Mouse (Mus musculus): ENCODE measurements around the gene Snx15. TPM values are rescaled to one million over a fixed set of nuclear protein-coding genes. Genes with fewer than 3 reads are reported as not detected.

Gene Snx15
- 10 to 100 TPM in 24 of 26 experiments, 1 to 10 TPM in 2; 5.6 to 97.0 (median 55.0) TPM for total RNA-seq (2018; cell fraction: chromatin; rRNA removed)
- 10 to 100 TPM; 24.8 to 48.8 (median 38.4) TPM for total RNA-seq (2018; cell fraction: cytosol; rRNA removed)
- total RNA-seq (2018; cell fraction: nucleus; rRNA removed): 10 to 100 TPM in 25 of 26 experiments, 1 to 10 TPM in 1; 9.1 to 77.4 (median 46.5) TPM
- polyA plus RNA-seq (2018): 28.8 to 41.8 TPM (median 33.8 TPM) in 3 replicates

DNA sequence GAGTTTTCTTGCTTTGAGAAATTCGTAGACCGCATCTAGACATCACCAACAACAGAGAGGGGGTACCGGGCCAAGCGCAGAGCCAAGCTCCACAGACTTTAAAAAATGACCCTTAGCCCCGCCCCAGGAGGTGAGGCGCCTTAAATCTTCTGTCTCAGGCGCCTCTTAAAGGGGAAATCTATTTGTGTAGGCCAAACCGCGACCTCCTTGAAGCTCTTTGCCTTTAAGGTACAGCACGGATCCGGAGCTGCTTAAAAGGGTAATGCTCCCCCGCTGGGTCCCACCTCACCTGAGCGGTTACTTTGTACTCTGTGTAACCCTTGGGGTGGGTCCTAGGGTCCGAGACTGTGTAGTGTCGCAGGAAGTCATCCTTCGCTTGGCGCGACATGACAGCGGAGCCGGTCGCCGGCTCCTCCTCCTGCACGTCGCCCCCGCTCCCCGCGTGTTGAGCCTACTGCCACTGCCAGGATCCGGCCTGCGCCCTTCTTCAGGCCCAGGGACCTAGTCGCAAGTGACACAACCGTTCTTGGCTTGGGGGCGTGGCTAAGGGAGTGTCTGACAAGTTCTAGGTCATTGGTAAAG lies at the start of gene Snx15:
Gene Snx15, minus strand, starts transcription at position 545 of the 582 bp plus-strand sequence.
- Histone ChIP-seq H3K27ac (peak within 1 kb of the TSS; percentile 81), H3K4me3 (ENCODE audit: inconsistent target) (peak within 1 kb of the TSS; percentile 67), H3K79me2 (ENCODE audit: inconsistent target) (peaks cover 6% of the 10 kb centered on the region; the same call in 1 of the 2 replicates), H3K36me3 (ENCODE audit: inconsistent target) (0 out of 2 replicates have a peak, but pooled peaks cover 7% of the 10 kb centered on the region)
- under 1% methylated on average over 32 of the region's 32 CpGs for WGBS (ENCODE audit: missing documents)

DNA sequence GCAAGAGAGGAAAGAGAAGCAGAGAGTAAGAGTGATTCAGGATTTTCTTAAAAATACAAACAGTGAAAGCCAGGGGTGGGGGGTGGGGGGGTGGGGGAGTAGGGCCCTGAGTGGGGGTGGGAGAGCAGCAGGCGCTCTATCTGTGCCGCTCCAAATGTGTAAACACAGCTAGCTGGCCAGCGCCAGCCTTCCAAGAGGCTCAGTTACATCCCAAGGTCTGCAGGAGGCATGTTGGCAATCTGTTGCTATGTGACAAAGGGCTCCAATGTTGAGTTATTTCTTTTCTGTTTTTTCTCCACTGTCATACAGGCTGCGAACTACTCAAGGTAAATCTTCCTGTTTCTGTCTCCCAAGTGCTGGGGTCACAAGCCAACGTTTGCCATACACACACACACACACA lies 46.7 kb upstream of the Snx15 start:
- WGBS (ENCODE audit: missing documents): 74% methylated on average over 4 of the region's 5 CpGs
- no peaks in the 10 kb centered on the region for H3K79me2 ChIP-seq (ENCODE audit: inconsistent target)
- no peak overlapping the region for H3K4me3 ChIP-seq (ENCODE audit: inconsistent target)
- no peak overlapping the region for H3K27ac ChIP-seq
- H3K36me3 ChIP-seq (ENCODE audit: inconsistent target): peaks cover 10% of the 10 kb centered on the region; the same call in 1 of the 2 replicates

DNA sequence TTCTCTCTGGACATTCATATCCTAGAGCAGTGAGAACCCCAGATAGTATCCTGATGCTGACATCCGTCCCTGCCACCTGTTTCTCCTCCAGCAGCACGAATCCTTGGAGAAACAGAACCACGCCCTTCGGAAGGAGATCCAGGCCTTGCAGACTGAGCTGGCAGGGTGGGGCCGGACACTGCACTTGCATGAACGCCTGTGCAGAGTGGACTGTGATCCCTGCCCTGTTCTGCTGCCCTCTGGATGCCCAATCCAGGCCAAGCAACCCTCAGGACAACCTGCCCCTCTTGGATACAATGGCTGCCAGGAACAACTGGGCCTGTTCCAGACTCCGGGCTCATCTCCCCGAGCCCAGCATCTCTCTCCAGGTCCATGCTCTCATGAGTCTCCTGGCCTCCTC lies 43.1 kb upstream of the Snx15 start:
- 96% methylated on average over 8 of the region's 8 CpGs for WGBS (ENCODE audit: missing documents)
- Histone ChIP-seq H3K36me3 (ENCODE audit: inconsistent target) (peaks cover 18% of the 10 kb centered on the region; the same call in 1 of the 2 replicates), H3K79me2 (ENCODE audit: inconsistent target) (no peaks in the 10 kb centered on the region; the same call in 1 of the 2 replicates), H3K27ac (no peak overlapping the region), H3K4me3 (ENCODE audit: inconsistent target) (no peak overlapping the region)

DNA sequence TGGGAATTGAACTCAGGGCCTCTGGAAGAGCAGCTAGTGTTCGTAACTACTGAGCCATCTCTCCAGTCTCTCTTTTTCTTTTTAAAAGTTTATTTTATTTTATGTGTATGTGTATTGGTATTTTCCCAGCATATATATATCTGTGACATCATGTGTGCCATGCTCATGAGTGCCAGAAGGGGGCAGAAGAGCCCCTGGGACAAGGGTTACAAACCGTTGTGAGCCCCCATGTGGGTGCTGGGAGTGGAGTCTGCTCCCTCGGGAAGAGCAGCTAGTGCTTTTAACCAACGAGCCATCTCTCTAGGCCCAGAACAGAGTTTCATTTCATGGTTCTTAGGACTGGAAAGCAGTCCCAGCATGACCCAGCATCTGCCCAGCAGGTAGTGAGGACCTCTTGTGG lies 38.6 kb upstream of the Snx15 start:
- H3K79me2 ChIP-seq (ENCODE audit: inconsistent target): peaks cover 9% of the 10 kb centered on the region; the same call in 1 of the 2 replicates
- H3K36me3 ChIP-seq (ENCODE audit: inconsistent target): peaks cover 17% of the 10 kb centered on the region; the same call in 1 of the 2 replicates
- WGBS (ENCODE audit: missing documents): 93% methylated on average over 4 of the region's 4 CpGs
- no peak overlapping the region for H3K4me3 ChIP-seq (ENCODE audit: inconsistent target)
- H3K27ac ChIP-seq: no peak overlapping the region

- Histone ChIP-seq H3K27ac (peak overlapping the region; percentile 24), H3K36me3 (ENCODE audit: inconsistent target) (peaks cover 8% of the 10 kb centered on the region; the same call in 1 of the 2 replicates), H3K79me2 (ENCODE audit: inconsistent target) (peaks cover 9% of the 10 kb centered on the region; the same call in 1 of the 2 replicates), H3K4me3 (ENCODE audit: inconsistent target) (peak overlapping the region; percentile 31)
- WGBS (ENCODE audit: missing documents): 45% methylated on average over 10 of the region's 10 CpGs
Measured at GRCm38 (mm10) chr19:6163872-6164547, 35.9 kb upstream of the Snx15 start.

- Histone ChIP-seq H3K79me2 (ENCODE audit: inconsistent target) (no peaks in the 10 kb centered on the region), H3K36me3 (ENCODE audit: inconsistent target) (no peaks in the 10 kb centered on the region), H3K4me3 (ENCODE audit: inconsistent target) (no peak overlapping the region), H3K27ac (peak overlapping the region; percentile 28)
- 4% methylated on average over 6 of the region's 6 CpGs for WGBS (ENCODE audit: missing documents)
Measured at GRCm38 (mm10) chr19:6157220-6157619, 29.1 kb upstream of the Snx15 start.

- H3K27ac ChIP-seq: peak overlapping the region; percentile 28; the same call in 1 of the 2 replicates
- H3K4me3 ChIP-seq (ENCODE audit: inconsistent target): no peak overlapping the region
- WGBS (ENCODE audit: missing documents): 95% methylated on average over 8 of the region's 8 CpGs
- no peaks in the 10 kb centered on the region for H3K36me3 ChIP-seq (ENCODE audit: inconsistent target)
- H3K79me2 ChIP-seq (ENCODE audit: inconsistent target): no peaks in the 10 kb centered on the region
Measured at GRCm38 (mm10) chr19:6156372-6156771, 28.3 kb upstream of the Snx15 start.

- H3K79me2 ChIP-seq (ENCODE audit: inconsistent target): no peaks in the 10 kb centered on the region
- H3K4me3 ChIP-seq (ENCODE audit: inconsistent target): no peak overlapping the region
- 92% methylated on average over 9 of the region's 9 CpGs for WGBS (ENCODE audit: missing documents)
- H3K27ac ChIP-seq: no peak overlapping the region
- no peaks in the 10 kb centered on the region for H3K36me3 ChIP-seq (ENCODE audit: inconsistent target)
Measured at GRCm38 (mm10) chr19:6155174-6155573, 27.1 kb upstream of the Snx15 start.

- H3K4me3 ChIP-seq (ENCODE audit: inconsistent target): no peak overlapping the region
- WGBS (ENCODE audit: missing documents): 85% methylated on average over 5 of the region's 5 CpGs
Measured at GRCm38 (mm10) chr19:6144842-6145241, 16.7 kb upstream of the Snx15 start.

DNA sequence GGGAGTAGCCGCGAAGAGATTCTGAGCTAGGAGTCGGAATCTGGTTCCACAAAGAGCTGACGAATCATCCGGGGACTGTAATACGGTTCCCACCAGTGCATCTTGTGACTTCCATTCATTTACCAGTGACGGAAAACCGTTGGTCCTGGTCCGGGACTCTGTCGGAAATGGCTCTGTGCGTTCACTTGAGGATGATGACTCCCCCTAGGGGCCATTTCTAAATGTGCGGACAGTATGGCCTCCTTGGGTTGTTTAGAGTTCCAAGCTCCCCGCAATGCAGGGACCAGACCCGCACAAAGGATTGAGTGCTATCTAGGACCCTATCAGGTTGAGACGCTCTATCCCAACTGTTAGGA lies 13.3 kb upstream of the Snx15 start, which contains the start of gene Arl2:
Gene Arl2, minus strand, starts transcription at position 155 of the 356 bp plus-strand sequence.
- Histone ChIP-seq H3K36me3 (ENCODE audit: inconsistent target) (no peaks in the 10 kb centered on the region), H3K4me3 (ENCODE audit: inconsistent target) (peak within 1 kb of the TSS; percentile 49), H3K79me2 (ENCODE audit: inconsistent target) (no peaks in the 10 kb centered on the region), H3K27ac (peak within 1 kb of the TSS; percentile 92)
- 4% methylated on average over 15 of the region's 15 CpGs for WGBS (ENCODE audit: missing documents)

More at GRCm38 (mm10) chr19:6144842-6145241, 16.7 kb upstream of the Snx15 start:
- H3K79me2 ChIP-seq (ENCODE audit: inconsistent target): no peaks in the 10 kb centered on the region
- no peak overlapping the region for H3K27ac ChIP-seq
- no peaks in the 10 kb centered on the region for H3K36me3 ChIP-seq (ENCODE audit: inconsistent target)

DNA sequence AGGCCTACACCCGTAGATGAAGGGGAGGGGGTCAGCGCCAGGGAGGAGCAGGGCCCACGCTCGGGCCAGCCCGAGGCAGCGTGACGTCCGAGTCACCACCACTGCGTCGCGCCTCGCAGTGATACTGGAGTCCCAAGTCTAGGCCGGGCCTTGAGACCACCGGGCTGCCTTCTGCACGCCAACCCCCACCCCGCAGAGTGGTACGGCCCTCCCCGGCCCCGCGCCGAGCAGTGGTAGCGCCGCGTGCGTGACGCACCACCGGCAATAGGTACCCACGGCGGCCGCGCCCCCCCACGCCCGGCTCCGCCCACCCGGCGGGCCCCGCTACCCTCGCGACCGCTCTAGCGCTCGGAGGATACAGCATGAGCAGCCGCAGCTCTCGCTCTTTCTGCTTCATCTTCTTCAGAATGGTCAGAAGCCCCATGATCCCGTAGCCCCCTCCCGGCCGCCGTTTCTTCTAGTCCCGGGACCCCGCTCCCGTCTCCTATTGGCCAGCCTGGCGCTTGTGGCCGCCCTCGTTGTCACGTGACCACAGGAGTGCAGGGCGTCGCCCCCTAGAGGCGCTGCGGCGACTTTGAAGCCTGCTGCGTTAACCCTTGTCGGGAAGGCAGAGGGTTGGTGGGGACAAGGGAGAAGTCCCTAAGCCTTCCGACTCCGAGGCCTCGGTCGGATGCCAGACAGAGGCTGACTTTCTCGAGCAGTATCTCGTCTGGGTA lies 12.7 kb upstream of the Snx15 start, which contains the start of gene Batf2:
Gene Batf2, plus strand, starts transcription at position 306 of the 716 bp plus-strand sequence.
- peak within 1 kb of the TSS; percentile 92 for H3K27ac ChIP-seq
- H3K36me3 ChIP-seq (ENCODE audit: inconsistent target): no peaks in the 10 kb centered on the region
- H3K79me2 ChIP-seq (ENCODE audit: inconsistent target): no peaks in the 10 kb centered on the region
- 1% methylated on average over 64 of the region's 68 CpGs for WGBS (ENCODE audit: missing documents)
- peak within 1 kb of the TSS; percentile 49 for H3K4me3 ChIP-seq (ENCODE audit: inconsistent target)

GRCm38 (mm10) chr19:6140374-6140677 lies 12.2 kb upstream of the Snx15 start:
- Histone ChIP-seq H3K4me3 (ENCODE audit: inconsistent target) (peak overlapping the region; percentile 49), H3K79me2 (ENCODE audit: inconsistent target) (no peaks in the 10 kb centered on the region), H3K36me3 (ENCODE audit: inconsistent target) (no peaks in the 10 kb centered on the region), H3K27ac (peak overlapping the region; percentile 40)
- 3% methylated on average over 16 of the region's 16 CpGs for WGBS (ENCODE audit: missing documents)

DNA sequence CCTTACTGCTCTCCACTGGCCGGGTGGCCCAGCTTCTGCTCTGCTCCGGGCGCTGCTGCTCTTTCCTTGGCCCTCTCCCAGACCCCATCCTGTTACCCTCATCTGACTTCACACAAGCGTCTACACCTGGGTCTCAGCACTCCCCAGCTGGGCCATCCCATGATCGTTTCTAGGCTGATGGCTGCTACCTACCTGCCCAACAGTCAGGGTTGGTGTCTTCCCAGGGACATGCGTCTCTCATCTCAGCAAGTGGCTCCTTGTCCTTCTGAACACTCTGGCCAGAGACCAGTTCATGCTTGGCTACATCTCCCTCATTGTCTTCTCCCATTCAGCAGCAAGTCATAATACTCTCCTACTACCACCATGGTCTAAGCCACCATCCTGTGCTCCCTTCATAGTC lies 11.6 kb upstream of the Snx15 start:
- 92% methylated on average over 6 of the region's 6 CpGs for WGBS (ENCODE audit: missing documents)
- peak overlapping the region; percentile 49; the same call in 1 of the 2 replicates for H3K4me3 ChIP-seq (ENCODE audit: inconsistent target)
- H3K79me2 ChIP-seq (ENCODE audit: inconsistent target): no peaks in the 10 kb centered on the region
- H3K27ac ChIP-seq: no peak overlapping the region
- no peaks in the 10 kb centered on the region for H3K36me3 ChIP-seq (ENCODE audit: inconsistent target)

DNA sequence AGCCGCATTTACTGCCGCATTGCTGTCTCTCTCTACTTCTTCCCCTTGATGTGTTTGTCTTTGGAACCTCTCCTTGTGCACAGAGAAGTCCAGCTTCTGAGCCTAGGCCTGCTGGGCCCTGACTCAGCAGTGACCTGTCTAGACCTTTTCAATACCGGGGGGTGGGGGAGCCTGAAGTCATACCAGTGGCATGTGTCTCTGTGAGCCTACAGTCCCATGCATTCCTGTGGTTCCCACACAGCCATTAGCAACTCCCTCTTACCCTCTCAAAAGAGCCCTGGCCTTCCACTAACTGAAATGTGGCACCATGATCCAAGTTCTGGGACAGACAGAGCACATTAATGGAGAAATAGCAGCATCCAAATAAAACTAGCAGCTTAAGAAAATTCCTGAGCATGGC lies 8.3 kb upstream of the Snx15 start:
- no peaks in the 10 kb centered on the region for H3K36me3 ChIP-seq (ENCODE audit: inconsistent target)
- no peak overlapping the region for H3K27ac ChIP-seq
- 93% methylated on average over 3 of the region's 3 CpGs for WGBS (ENCODE audit: missing documents)
- no peak overlapping the region for H3K4me3 ChIP-seq (ENCODE audit: inconsistent target)
- no peaks in the 10 kb centered on the region for H3K79me2 ChIP-seq (ENCODE audit: inconsistent target)
